Mouse (Mus musculus): Measurements from ENCODE around the gene Taf6l.

The Taf6l gene

DNA sequence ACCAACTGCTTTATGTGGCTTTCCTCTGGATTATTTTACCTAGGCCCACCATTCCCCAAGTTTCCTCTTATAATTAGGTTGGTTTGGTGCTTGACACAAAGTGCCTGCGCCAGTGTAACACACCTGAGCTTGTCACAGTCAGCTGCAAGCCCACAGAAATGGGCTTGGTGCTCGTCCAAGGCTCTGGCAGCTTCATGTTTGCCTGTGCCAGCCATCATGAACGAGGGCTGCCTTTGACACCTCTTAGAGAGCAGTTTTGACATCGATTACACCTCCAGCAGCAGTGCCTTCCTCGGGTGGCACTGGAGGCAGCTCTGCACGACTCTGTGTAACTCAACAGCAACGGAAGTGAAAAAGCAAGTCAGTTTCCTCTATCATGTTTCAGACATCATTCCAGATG lies 4.0 kb upstream of the Taf6l start:
- no peak for DNase-seq (ENCODE audit: low spot score)

GRCm38 (mm10) chr19:8789171-8789570 lies 3.0 kb upstream of the Taf6l start:
- no peak for DNase-seq (ENCODE audit: low spot score)

- no peak for DNase-seq (ENCODE audit: low spot score)
Measured at GRCm38 (mm10) chr19:8788521-8788920, 2.3 kb upstream of the Taf6l start.

DNA sequence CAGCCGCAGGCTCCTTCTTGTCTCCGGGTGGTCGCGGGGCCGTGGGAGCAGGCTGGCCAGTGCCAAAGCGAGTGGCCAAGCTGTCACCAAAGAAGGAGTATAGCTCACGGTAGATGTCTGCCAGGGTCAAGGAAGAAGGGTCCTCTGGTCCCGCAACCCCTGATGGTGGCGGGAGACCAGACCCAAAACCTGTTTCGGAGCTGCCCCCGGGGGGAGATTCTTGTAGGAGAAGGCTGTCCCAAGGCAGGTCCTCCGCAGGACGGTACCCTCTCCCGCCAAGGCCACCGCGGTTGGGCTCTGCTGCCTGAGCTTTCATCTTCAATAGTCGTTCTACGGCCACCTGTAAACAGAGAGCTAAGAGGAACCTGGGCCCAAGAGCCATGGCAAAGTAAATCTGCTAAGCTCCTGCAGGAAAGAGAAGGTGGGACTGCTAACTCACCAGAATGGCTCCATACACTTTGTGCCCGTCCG lies 11.2 kb downstream of the Taf6l start:
- peak; percentile 11 for DNase-seq (ENCODE audit: low spot score)

DNA sequence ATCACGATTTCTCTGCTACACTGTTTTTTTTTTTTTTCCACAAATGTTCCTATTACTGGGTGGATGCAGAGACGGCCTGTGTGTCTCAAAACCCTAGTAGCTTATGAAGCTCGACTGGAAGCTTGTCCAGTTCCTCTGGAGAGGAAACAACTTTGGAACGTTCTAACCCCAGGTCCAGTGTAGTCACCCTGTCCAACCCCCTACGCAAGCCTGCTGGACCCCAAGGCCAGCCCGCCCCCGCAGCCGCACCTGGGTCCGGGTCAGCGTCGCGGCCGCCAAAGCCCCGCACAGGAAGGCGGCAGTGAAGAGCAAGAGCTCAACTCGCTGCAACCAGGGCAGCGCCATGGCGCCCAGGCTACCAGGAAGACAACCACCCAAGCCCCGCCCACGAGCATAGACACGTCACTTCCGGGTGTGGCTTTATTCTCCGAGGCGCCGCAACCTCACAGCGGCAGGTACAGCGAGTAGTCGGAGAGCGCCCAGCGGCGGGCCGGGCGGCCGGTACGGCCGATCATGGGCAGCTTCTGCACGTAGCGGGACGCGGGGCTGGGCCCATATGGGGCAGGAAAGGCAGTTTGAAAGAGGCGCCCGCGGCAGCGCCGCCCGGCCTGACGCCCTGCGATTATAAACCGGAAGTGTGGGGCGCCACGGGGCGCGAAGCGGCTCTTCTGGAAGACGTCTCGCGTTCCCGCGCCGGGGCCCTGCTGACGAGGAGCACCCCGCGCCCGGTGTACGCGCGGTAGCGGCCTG lies 12.0 kb downstream of the Taf6l start, which contains the start of gene Tmem179b:
Gene Tmem179b, minus strand, starts transcription at position 382 of the 750 bp plus-strand sequence.
- peak; percentile 97 for DNase-seq (ENCODE audit: low spot score)

DNA sequence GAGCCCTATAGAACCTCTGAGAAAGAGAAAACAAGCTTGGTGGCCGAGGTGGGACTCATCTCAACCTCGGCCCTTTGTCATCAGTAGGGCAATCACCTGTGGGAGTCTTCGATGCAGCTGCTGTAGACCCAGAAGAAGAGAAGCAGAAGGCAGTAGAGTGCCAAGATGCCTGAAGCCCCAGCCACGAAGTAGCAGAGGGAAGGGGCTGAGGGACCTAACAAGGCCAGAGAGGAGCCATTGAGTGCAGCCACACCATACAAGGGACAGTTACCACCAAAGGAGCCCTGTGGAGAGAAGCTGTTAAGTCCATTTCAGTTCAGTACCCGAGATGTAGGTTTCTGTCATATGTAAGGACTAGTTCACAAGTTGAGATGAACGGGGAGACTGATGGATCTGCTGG lies 12.8 kb downstream of the Taf6l start:
- no peak for DNase-seq (ENCODE audit: low spot score)

- no peak for DNase-seq (ENCODE audit: low spot score)
Measured at GRCm38 (mm10) chr19:8772996-8773395, 13.2 kb downstream of the Taf6l start.

- DNase-seq (ENCODE audit: low spot score), result peak; percentile 67
Measured at GRCm38 (mm10) chr19:8770567-8771270, 15.5 kb downstream of the Taf6l start, which contains the start of gene Tmem223. Gene Tmem223 (plus strand): TSS chr19:8770996.

- no peak for DNase-seq (ENCODE audit: low spot score)
Measured at GRCm38 (mm10) chr19:8765562-8765961, 20.7 kb downstream of the Taf6l start.

DNA sequence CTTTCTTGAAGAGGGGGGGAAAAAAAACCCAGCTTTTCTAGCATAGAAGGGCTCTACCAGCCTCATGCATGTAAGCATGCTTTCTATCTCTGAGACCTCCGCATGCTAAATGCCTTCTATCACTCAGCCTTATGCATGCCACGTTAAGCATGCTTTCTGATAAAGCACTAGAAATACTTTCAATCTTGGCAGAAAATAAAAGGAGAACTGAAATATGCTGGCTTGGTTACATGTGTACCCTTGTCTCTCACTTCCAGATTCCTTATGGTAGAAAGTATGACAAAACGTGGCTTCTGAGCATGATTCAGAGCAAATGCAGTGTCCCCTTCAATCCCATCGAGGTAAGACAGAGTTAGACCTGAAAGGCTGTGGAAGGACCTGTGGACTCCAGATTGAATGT lies 22.9 kb downstream of the Taf6l start:
- no peak for DNase-seq (ENCODE audit: low spot score)

DNA sequence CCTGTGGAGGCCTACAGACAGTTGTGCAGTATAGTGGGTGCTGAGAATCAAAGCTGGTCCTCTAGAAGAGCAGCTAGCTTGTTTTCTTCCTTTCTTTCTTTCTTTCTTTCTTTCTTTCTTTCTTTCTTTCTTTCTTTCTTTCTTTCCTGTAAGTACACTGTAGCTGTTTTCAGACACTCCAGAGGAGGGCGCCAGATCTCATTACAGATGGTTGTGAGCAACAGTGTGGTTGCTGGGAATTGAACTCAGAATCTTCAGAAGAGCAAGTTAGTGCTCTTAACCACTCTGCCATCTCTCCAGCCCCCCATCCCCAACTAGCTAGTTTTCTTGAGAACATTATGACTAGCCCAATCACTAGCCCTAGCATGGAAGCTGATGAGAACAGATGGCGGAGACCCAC lies 25.5 kb downstream of the Taf6l start:
- no peak for DNase-seq (ENCODE audit: low spot score)

DNA sequence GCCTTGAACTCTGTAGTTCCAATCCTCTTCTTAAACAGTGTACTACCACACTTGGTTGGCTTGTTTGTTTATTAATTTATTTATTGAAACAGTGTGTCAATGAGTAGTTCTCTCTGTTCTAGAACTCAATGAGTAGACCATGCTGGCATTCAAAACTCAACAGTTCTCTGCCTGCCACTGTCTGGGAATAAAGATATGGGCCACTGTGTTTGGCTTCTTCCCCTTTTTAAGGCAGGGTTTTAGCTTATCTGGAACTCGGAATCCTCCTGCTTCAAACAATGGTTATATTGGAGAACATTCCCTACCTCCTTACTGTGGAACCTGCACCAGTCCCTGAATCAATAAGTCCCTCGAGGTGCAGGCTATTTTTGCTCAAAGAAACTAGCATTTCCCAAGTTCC lies 27.3 kb downstream of the Taf6l start:
- no peak for DNase-seq (ENCODE audit: low spot score)

GRCm38 (mm10) chr19:8757471-8757998 lies 28.7 kb downstream of the Taf6l start:
- no peak for DNase-seq (ENCODE audit: low spot score)

DNA sequence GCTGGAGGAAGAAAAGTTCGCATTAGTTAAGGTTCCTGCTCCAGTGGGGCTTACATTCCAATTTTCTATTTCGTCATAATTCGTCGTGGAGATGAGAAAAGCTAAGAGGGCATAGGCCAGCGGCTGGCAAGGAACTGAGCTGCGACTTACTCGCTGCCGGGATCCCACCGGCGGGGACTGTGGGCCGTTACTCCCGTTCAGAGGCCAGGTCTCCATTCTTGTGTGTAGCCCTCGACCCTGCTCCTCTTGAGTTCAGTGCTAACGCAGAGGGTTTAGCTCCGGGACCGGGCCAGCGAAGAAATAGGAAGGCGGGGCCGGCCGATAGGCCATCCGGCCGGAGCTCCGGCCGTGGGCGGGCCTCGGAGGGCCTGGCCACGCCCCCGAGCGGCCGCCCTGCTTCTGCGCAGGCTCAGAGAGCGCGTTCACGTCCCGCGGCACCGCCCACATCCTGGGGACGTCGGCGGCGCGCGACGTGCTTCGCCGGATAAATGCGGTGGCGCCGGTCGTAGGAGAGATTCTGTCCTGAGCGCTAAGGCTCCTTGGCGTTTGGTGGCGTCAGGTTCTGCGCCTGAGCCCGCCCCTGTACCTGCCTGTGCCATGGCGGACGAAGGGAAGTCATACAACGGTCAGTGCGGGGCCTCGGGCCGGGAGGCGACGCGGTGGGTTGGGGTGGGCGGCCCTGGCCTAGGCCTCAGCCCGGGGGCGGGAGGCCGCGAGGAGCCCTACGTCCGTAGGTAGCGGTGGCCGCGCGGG lies 29.4 kb downstream of the Taf6l start, which contains the start of gene Nxf1:
Gene Nxf1, plus strand, starts transcription at position 439 of the 753 bp plus-strand sequence.
- peak; percentile 88 for DNase-seq (ENCODE audit: low spot score)

- DNase-seq (ENCODE audit: low spot score), result no peak
Measured at GRCm38 (mm10) chr19:8755652-8756051, 30.6 kb downstream of the Taf6l start.

DNA sequence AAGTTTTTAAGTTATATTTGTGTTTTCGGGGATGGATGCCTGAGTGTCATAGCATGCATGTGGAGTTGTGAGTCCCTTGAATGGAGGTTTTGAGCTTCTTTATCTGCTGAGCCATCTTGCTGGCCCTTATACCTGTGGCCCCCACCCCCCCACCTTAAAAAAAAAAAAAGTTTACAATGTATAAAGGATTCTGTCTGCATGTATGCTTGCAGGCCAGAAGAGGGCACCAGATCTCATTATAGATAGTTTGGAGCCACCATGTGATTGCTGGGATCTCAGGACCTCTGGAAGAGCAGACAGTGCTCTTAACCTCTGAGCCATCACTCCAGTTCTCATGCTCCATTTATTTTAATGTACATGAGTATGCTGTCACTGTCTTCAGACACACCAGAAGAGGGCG lies 38.8 kb downstream of the Taf6l start:
- no peak for DNase-seq (ENCODE audit: low spot score)

GRCm38 (mm10) chr19:8745382-8745781 lies 40.8 kb downstream of the Taf6l start:
- DNase-seq (ENCODE audit: low spot score), result no peak

DNA sequence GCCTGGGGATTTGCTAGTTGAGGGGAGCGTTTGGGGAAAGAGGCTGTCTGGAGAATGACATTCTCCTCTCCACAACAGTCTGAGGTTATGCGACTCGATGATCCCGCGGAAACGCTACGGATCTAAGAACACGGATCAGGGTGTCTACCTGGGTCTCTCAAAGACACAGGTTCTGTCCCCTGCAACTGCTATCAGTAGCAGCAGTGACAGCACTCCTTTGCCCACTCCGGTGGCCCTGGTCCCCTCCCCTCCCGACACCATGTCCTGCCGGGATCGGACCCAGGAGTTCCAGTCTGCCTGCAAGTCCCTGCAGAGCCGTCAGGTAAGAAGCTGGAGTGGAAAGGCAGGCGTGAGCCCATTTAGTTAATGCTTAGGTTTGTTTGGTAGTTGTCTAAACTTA lies 44.0 kb downstream of the Taf6l start:
- DNase-seq (ENCODE audit: low spot score), result no peak

DNA sequence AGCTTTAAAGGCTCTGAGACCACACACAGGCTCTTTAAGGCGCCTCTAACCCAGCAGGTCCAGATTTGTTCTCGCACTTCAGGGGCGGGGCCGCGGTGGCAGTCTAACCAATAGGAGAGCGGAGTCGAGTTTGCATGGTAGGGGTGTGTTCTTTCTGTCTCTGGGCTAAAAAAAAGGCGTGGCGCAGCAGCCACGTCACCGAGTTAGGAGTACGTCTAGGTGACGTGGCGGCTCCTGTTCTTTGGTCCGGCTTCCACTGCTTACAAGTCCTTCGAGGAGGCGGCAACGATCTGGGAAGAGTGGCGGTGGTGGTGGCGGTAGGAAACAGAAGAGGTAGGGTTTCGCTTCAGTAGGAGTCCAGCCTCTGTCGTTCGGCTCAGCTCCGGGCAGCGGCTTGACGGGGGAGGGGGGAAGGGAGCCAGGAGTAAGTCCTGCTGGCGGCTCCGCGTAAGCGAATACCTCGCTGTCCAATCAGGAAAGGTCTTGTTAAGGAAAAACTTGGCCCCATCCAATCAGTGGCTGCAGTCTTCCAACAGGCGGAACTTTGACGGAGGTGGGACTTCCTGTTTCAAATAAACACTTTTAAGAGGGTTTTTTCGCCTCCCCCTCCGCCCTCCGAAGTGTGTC lies 44.9 kb downstream of the Taf6l start, which contains the start of gene Stx5a:
Gene Stx5a, plus strand, starts transcription at position 171 of the 627 bp plus-strand sequence.
- peak; percentile 95 for DNase-seq (ENCODE audit: low spot score)

DNA sequence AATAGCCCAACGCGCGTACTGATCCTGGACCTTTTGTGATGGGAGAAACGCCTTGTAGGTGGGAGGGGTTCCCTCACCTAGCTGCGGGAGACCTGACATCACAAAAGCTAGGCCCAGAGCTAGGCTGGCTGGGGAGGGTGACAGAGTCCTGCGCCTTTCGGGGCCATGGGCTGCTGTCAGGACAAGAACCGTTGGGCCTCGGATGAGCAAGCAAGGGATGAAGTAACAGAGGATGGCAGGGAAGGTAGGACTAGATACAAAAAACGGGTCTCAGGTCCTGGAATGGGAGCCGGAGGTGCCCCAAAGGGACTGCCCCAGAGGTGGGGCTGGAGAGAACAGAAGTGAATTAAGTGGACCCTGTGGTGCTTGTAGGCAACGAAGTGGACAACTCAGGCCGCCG lies 45.6 kb downstream of the Taf6l start, which contains the start of gene 1700092M07Rik:
Gene 1700092M07Rik, plus strand, starts transcription at position 116 of the 400 bp plus-strand sequence.
- no peak for DNase-seq (ENCODE audit: low spot score)

GRCm38 (mm10) chr19:8739646-8740045 lies 46.6 kb downstream of the Taf6l start:
- DNase-seq (ENCODE audit: low spot score), result no peak

DNA sequence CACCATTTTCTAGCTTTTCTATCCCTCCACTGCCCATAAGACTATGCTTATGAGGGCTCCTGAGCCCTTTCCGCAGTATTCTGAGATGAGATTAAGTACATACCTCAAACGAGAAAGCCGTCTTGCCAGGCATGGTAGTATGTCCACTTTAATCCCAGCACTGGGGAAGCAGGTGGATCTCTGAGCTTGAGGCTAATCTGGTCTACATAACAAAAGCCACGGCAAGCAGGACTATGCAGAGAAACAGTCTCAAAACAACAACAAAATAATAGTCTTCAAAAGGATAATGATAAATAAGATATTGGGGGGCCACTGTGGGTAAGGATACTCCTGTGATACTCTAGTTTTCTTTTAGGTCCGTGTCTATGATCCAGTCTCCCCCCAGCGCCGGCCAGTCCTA lies 47.3 kb downstream of the Taf6l start:
- DNase-seq (ENCODE audit: low spot score), result no peak

Measured in spleen, adult 12 weeks (tissue).